Mouse (Mus musculus) lung, postnatal 0 days (tissue): ENCODE data around the gene Teddm2.

Source experiments
- CTCF ChIP-seq: IDR thresholded peaks from 2 replicates; pipeline ENCODE4 v1.5.1; 2016; ENCODE audit warnings: antibody characterized with exemption, mild to moderate bottlenecking
- EP300 ChIP-seq: IDR thresholded peaks from 2 replicates; pipeline ENCODE4 v1.6.1; 2016; ENCODE audit warnings: antibody characterized with exemption, mild to moderate bottlenecking, control low read depth

DNA sequence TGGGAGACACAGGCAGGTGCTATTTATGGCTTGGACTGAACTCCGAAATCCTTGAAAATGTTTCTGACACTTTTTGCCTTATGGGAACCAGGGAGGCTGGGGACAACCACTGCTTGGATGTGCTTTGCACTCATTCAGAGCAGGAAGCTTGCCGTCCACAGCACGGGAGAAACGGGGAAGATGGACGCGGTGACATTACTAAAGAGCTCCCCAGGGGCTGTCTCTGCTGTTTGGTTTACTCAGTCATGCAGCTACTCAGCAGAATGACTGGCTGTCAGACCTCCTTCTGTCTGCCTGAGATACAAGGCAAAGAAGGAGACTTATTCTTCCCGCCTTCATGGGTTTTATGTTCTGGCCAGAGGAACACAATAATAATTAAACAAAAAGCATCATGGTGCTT lies 46.9 kb upstream of the Teddm2 start:
- TF ChIP-seq CTCF (no peak), EP300 (no peak)
